Mouse (Mus musculus) lung, embryonic 14.5 days (tissue): Measurements from ENCODE around the gene Hoxd12. TPM values are rescaled to one million over a fixed set of nuclear protein-coding genes. Genes with fewer than 3 reads are reported as not detected.

Experiments
- ATAC-seq: fragments of 200-750 bp; cut with Nextera tagmentation; 2 replicates; pipeline ENCODE4 v1.8.0; 2017; ENCODE audit warnings: mild to moderate bottlenecking, moderate TSS enrichment, moderate library complexity; ENCODE audit not compliant: insufficient read depth
- DNase-seq: peaks from one replicate; pipeline ENCODE4 v3.0.0-alpha.2; 2015
- H3K27ac ChIP-seq: fragments of 300-500 bp; sonication (generic); 2 replicates; pipeline ENCODE4 v1.5.1; 2014; ENCODE audit warnings: low read depth, mild to moderate bottlenecking, moderate library complexity
- H3K27me3 ChIP-seq: fragments of 300-500 bp; sonication (generic); 2 replicates; pipeline ENCODE4 v1.6.1; 2014; ENCODE audit warnings: low read length, control low read depth; ENCODE audit not compliant: insufficient read depth
- H3K36me3 ChIP-seq: fragments of 300-500 bp; sonication (generic); 2 replicates; pipeline ENCODE4 v1.6.1; 2014; ENCODE audit warnings: control low read depth; ENCODE audit not compliant: insufficient read depth
- H3K4me1 ChIP-seq: fragments of 300-500 bp; sonication (generic); 2 replicates; pipeline ENCODE4 v1.6.1; 2014; ENCODE audit warnings: antibody characterized with exemption, control low read depth; ENCODE audit not compliant: insufficient read depth
- H3K4me2 ChIP-seq: fragments of 300-500 bp; sonication (generic); 2 replicates; pipeline ENCODE4 v1.6.1; 2014; ENCODE audit warnings: mild to moderate bottlenecking
- H3K4me3 ChIP-seq: fragments of 300-500 bp; sonication (generic); 2 replicates; pipeline ENCODE4 v1.5.1; 2014; ENCODE audit warnings: low read depth, low read length
- H3K9ac ChIP-seq: fragments of 300-500 bp; sonication (generic); 2 replicates; pipeline ENCODE4 v1.6.1; 2014
- H3K9me3 ChIP-seq: fragments of 300-500 bp; sonication (generic); 2 replicates; pipeline ENCODE4 v1.6.1; 2016; ENCODE audit warnings: low read depth, low read length, control low read depth
- CTCF ChIP-seq: IDR thresholded peaks from 2 replicates; pipeline ENCODE4 v1.5.1; 2016; ENCODE audit warnings: antibody characterized with exemption, low read depth
- WGBS: fragments of 180-500 bp; shearing (Covaris S2); extraction: QIAGEN DNeasy Blood & Tissue Kit; methylation state at CpG from one replicate; pipeline ENCODE4 v1.1.7; 2014; 5-methylcytosine and 5-hydroxymethylcytosine counted together
- microRNA counts: library from miRNA; unstranded; fragments of <30 nt; microRNA quantifications from one replicate; lab custom pipeline; 2016
- microRNA-seq: library from miRNA; unstranded; fragments of <30 nt; microRNA quantifications from one replicate; pipeline ENCODE4, GENCODE M21; 2016; ENCODE audit warnings: borderline number of aligned reads
- polyA plus RNA-seq: library from polyadenylated mRNA; unstranded; fragments of >200 nt; fragmentation: Nextera tagmentation; extraction: Ambion mirVana; gene quantifications from 2 replicates; pipeline ENCODE4 v1.2.1, GENCODE M21; 2014

Hoxd12 gene
- polyA plus RNA-seq, 1 experiment from 2014 or later, result not detected

GRCm38 (mm10) chr2:74724244-74725015, 49.6 kb downstream of the Hoxd12 start:
- Histone ChIP-seq H3K9ac (no peak overlapping the region), H3K27ac (no peak overlapping the region), H3K4me2 (no peak overlapping the region), H3K9me3 (no peaks in the 10 kb centered on the region), H3K4me1 (no peaks in the 10 kb centered on the region), H3K27me3 (peaks cover 100% of the 10 kb centered on the region), H3K4me3 (no peak overlapping the region), H3K36me3 (no peaks in the 10 kb centered on the region)
- TF ChIP-seq CTCF, result no peak
- WGBS, result 24% methylated on average over 7 of the region's 7 CpGs
- DNase-seq, result peak; percentile 65
- no peak for ATAC-seq

GRCm38 (mm10) chr2:74725171-74725570, 50.4 kb downstream of the Hoxd12 start:
- no peak overlapping the region for H3K9ac ChIP-seq
- no peak overlapping the region for H3K4me3 ChIP-seq
- WGBS, result 5% methylated on average over 17 of the region's 17 CpGs
- H3K9me3 ChIP-seq, result no peaks in the 10 kb centered on the region
- TF ChIP-seq CTCF, result no peak
- DNase-seq, result no peak
- H3K4me2 ChIP-seq, result no peak overlapping the region
- H3K4me1 ChIP-seq, result no peaks in the 10 kb centered on the region
- peaks cover 99% of the 10 kb centered on the region for H3K27me3 ChIP-seq
- ATAC-seq, result no peak
- no peak overlapping the region for H3K27ac ChIP-seq
- H3K36me3 ChIP-seq, result no peaks in the 10 kb centered on the region

GRCm38 (mm10) chr2:74726551-74726950, 51.7 kb downstream of the Hoxd12 start, which contains the start of gene Gm28230:
Gm28230 (plus strand) TSS chr2:74726728.
- H3K27me3 ChIP-seq, result peaks cover 99% of the 10 kb centered on the region
- TF ChIP-seq CTCF, result no peak
- no peak for DNase-seq

GRCm38 (mm10) chr2:74726973-74727639, 52.3 kb downstream of the Hoxd12 start:
- 2% methylated on average over 43 of the region's 43 CpGs for WGBS
- H3K9me3 ChIP-seq, result no peaks in the 10 kb centered on the region
- no peak for ATAC-seq
- peak overlapping the region; percentile 21 for H3K4me3 ChIP-seq
- DNase-seq, result no peak
- peak overlapping the region; percentile 34 for H3K4me2 ChIP-seq
- no peak overlapping the region for H3K27ac ChIP-seq
- no peaks in the 10 kb centered on the region for H3K36me3 ChIP-seq
- H3K4me1 ChIP-seq, result no peaks in the 10 kb centered on the region
- TF ChIP-seq CTCF, result no peak
- no peak overlapping the region for H3K9ac ChIP-seq
- H3K27me3 ChIP-seq, result peaks cover 99% of the 10 kb centered on the region

More at GRCm38 (mm10) chr2:74726551-74726950, 51.7 kb downstream of the Hoxd12 start, which contains the start of gene Gm28230:
- Histone ChIP-seq H3K9me3 (no peaks in the 10 kb centered on the region), H3K9ac (no peak within 1 kb of the TSS), H3K4me3 (peak within 1 kb of the TSS; percentile 21), H3K4me2 (peak within 1 kb of the TSS; percentile 34), H3K36me3 (no peaks in the 10 kb centered on the region), H3K27ac (no peak within 1 kb of the TSS), H3K4me1 (no peaks in the 10 kb centered on the region)
- WGBS, result 9% methylated on average over 5 of the region's 5 CpGs
- no peak for ATAC-seq

MicroRNAs within 50 kb of the gene (microRNA counts, 519-probe panel; counts per million panel counts)
- microRNA mmu-miR-10b (lab: Ali Mortazavi, UCI), result 1,234 counts per million, percentile 5 among the panel's probes with 10 or more counts

Small RNA genes lying within 50 kb of the gene (microRNA-seq; reads per million reads assigned to microRNA genes)
- gene Gm44463 (not detected), gene Mir10b (687 reads per million, percentile 70 among the genes with 10 or more reads in this experiment)

Other genes with a start within 250 kb of the Hoxd12 start
- gene Lnpk, start 95.6 kb upstream of the Hoxd12 start, polyA plus RNA-seq, result 28.6 and 30.4 TPM in 2 replicates
- not detected in 2 replicates for gene Evx2, start 15.5 kb upstream of the Hoxd12 start, polyA plus RNA-seq
- not detected in 2 replicates for gene Hoxd13, start 6.7 kb upstream of the Hoxd12 start, polyA plus RNA-seq
- not detected in 2 replicates for gene Hoxd11, start 4.5 kb downstream of the Hoxd12 start, polyA plus RNA-seq
- 0.14 TPM in 1 of 2 replicates, not detected in the other for gene Hoxd10, start 16.9 kb downstream of the Hoxd12 start, polyA plus RNA-seq
- 0.13 TPM in 1 of 2 replicates, not detected in the other for gene Hoxd9, start 22.7 kb downstream of the Hoxd12 start, polyA plus RNA-seq
- gene Hoxd8, start 29.6 kb downstream of the Hoxd12 start, polyA plus RNA-seq, result 0.27 and 0.29 TPM in 2 replicates
- not detected in 2 replicates for gene Hoxd3, start 36.9 kb downstream of the Hoxd12 start, polyA plus RNA-seq
- not detected in 2 replicates for gene Hoxd4, start 36.9 kb downstream of the Hoxd12 start, polyA plus RNA-seq
- gene Gm28230, start 51.7 kb downstream of the Hoxd12 start, polyA plus RNA-seq, result not detected in 2 replicates
- gene Hoxd1, start 88.0 kb downstream of the Hoxd12 start, polyA plus RNA-seq, result 0.09 TPM in 1 of 2 replicates, not detected in the other
- 122 and 125 TPM in 2 replicates for gene Mtx2, start 150.8 kb downstream of the Hoxd12 start, polyA plus RNA-seq